Mouse (Mus musculus) ES-E14 (cell line): ENCODE results near the gene Zfy1. TPM values are rescaled to one million over a fixed set of nuclear protein-coding genes. Genes with fewer than 3 reads are reported as not detected.
"Not testable (repeated sequence)": the region's sequence is repeated elsewhere in the genome, so short reads cannot be mapped to it uniquely, and the experiment has no call there.

Experiments used
- DNase-seq: peaks from one replicate; pipeline ENCODE4 v3.0.0-alpha.2; 2013; ENCODE audit warnings: low read depth, low spot score
- H3K27ac ChIP-seq: 2 replicates; pipeline ENCODE4 v1.5.1; 2012; ENCODE audit warnings: low read depth, mild to moderate bottlenecking, low read length, moderate library complexity, mixed read lengths; ENCODE audit not compliant: poor library complexity, insufficient read depth, severe bottlenecking
- H3K36me3 ChIP-seq: 2 replicates; pipeline ENCODE4 v1.6.1; 2012; ENCODE audit warnings: mild to moderate bottlenecking, low read length, moderate library complexity, mixed read lengths; ENCODE audit not compliant: control insufficient read depth, poor library complexity, insufficient read depth, severe bottlenecking
- H3K4me1 ChIP-seq, 2 experiments: fragments of 150-350 bp in 1 of 2; sonication (generic) in 1 of 2; 2 replicates each; pipeline ENCODE4 v1.6.1; 2012; ENCODE audit warnings: low read length in 2 of 2, mild to moderate bottlenecking in 1 of 2, mixed read lengths in 1 of 2; ENCODE audit not compliant: control insufficient read depth in 2 of 2, insufficient read depth in 2 of 2, poor library complexity in 1 of 2
- H3K4me3 ChIP-seq, 2 experiments: fragments of 150-350 bp in 1 of 2; sonication (generic) in 1 of 2; 2 replicates each; pipeline ENCODE4 v1.5.1; 2012; ENCODE audit warnings: low read length in 2 of 2, low read depth in 1 of 2, mild to moderate bottlenecking in 1 of 2, mixed read lengths in 1 of 2; ENCODE audit not compliant: insufficient read depth in 1 of 2, poor library complexity in 1 of 2, severe bottlenecking in 1 of 2
- H3K9ac ChIP-seq: 2 replicates; pipeline ENCODE4 v1.6.1; 2012; ENCODE audit warnings: low read depth, mild to moderate bottlenecking, low read length, mixed read lengths; ENCODE audit not compliant: poor library complexity, insufficient read depth, severe bottlenecking
- H3K9me3 ChIP-seq: fragments of 150-350 bp; sonication (generic); 2 replicates; pipeline ENCODE4 v1.6.1; 2012; ENCODE audit warnings: low read depth, mild to moderate bottlenecking, low read length; ENCODE audit not compliant: control insufficient read depth, insufficient read depth
- CHD2 ChIP-seq: IDR thresholded peaks from 2 replicates; pipeline ENCODE4 v1.6.1; 2014; ENCODE audit warnings: mild to moderate bottlenecking, low read depth, low read length, inconsistent platforms
- HCFC1 ChIP-seq: IDR thresholded peaks from 2 replicates; pipeline ENCODE4 v1.6.1; 2012; ENCODE audit warnings: low read length, inconsistent platforms, borderline replicate concordance; ENCODE audit not compliant: insufficient read depth
- MAFK ChIP-seq: IDR thresholded peaks from 2 replicates; pipeline ENCODE4 v1.6.1; 2014; ENCODE audit warnings: mild to moderate bottlenecking, low read depth, low read length, inconsistent platforms; ENCODE audit not compliant: insufficient read depth
- ZC3H11A ChIP-seq: IDR thresholded peaks from 2 replicates; pipeline ENCODE4 v1.6.1; 2012; ENCODE audit warnings: low read depth, mild to moderate bottlenecking, inconsistent platforms, low read length, borderline replicate concordance
- ZNF384 ChIP-seq: IDR thresholded peaks from 2 replicates; pipeline ENCODE4 v1.6.1; 2012; ENCODE audit warnings: low read depth, low read length, inconsistent platforms
- in situ Hi-C, 2 experiments: fragments of 600-800 bp; cut with MboI; formaldehyde crosslinking; loops; one replicate each; pipeline ENCODE4 v1.15.1; 2025; ENCODE audit warnings: low sequenced_read_pairs in 2 of 2, inconsistent platforms in 1 of 2; ENCODE audit not compliant: unreplicated experiment in 2 of 2
- total RNA-seq: library from RNA; depleted of rRNA; stranded (reverse); fragments of 300-350 nt; gene quantifications from 2 replicates; pipeline ENCODE4 v1.2.3, GENCODE M21; 2012; rRNA removed

The Zfy1 gene
- total RNA-seq = 1.9 and 6.6 TPM in 2 replicates

- H3K36me3 ChIP-seq, H3K27ac ChIP-seq, H3K9me3 ChIP-seq, H3K4me3 ChIP-seq, H3K4me1 ChIP-seq, in situ Hi-C loops, DNase-seq, H3K9ac ChIP-seq: not testable (repeated sequence)
These were observed at the start of gene Zfy1 for GRCm38 (mm10) chrY:797309-797708. Gene Zfy1 (minus strand): TSS chrY:797409.

GRCm38 (mm10) chrY:818396-818795 lies 21.2 kb upstream of the Zfy1 start, which contains the start of gene Uba1y:
Gene Uba1y (plus strand): TSS chrY:818649.
- no peak within 1 kb of the TSS for H3K4me3 ChIP-seq
- no peak within 1 kb of the TSS for H3K27ac ChIP-seq
- in situ Hi-C loops = loop anchor here in 1 of 2 experiments (25.0 kb wide), 1 partner anchor 194 kb away; the partner anchor contains the start of gene Eif2s3y
- no peak within 1 kb of the TSS for H3K9ac ChIP-seq
- H3K9me3 ChIP-seq = no peaks in the 10 kb centered on the region
- no peak for DNase-seq
- no peaks in the 10 kb centered on the region for H3K36me3 ChIP-seq
- no peaks in the 10 kb centered on the region for H3K4me1 ChIP-seq
- no peak for TF ChIP-seq ZNF384
- TF ChIP-seq ZC3H11A = no peak
- no peak for TF ChIP-seq MAFK
- TF ChIP-seq CHD2 = no peak
- no peak for TF ChIP-seq HCFC1

- DNase-seq = peak; percentile 37
- TF ChIP-seq CHD2 (no peak), MAFK (no peak), HCFC1 (no peak), ZNF384 (no peak), ZC3H11A (no peak)
- Histone ChIP-seq H3K36me3 (no peaks in the 10 kb centered on the region), H3K27ac (no peak overlapping the region), H3K9ac (no peak overlapping the region), H3K9me3 (no peaks in the 10 kb centered on the region), H3K4me1 (0 out of 4 replicates have a peak, but pooled peaks cover 0 to 1% of the 10 kb centered on the region in 2 experiments), H3K4me3 (peak overlapping the region; percentile 30 to 46; a peak in 3 of 4 replicates)
- in situ Hi-C loops = loop anchor here in 1 of 2 experiments (25.0 kb wide), 1 partner anchor 203 kb away; the partner anchor contains the start of gene Eif2s3y
These were observed 11.9 kb upstream of the Zfy1 start for GRCm38 (mm10) chrY:808991-809661.

Other genes starting within 250 kb of the Zfy1 start
- gene Uba1y, start 21.2 kb upstream of the Zfy1 start, total RNA-seq = 6.8 and 9.1 TPM in 2 replicates
- gene Kdm5d, start 100.4 kb upstream of the Zfy1 start, total RNA-seq = 0.21 and 2.0 TPM in 2 replicates
- gene Eif2s3y, start 213.1 kb upstream of the Zfy1 start, total RNA-seq = 53.2 and 65.9 TPM in 2 replicates